Mouse (Mus musculus) CH12.LX (cell line): ENCODE data around the gene Gm42669. TPM values are rescaled to one million over a fixed set of nuclear protein-coding genes. Genes with fewer than 3 reads are reported as not detected.

Experiments used
- DNase-seq: peaks from one replicate; pipeline ENCODE4 v3.0.0-alpha.2; 2013; ENCODE audit errors: extremely low read depth
- H3K27ac ChIP-seq: 2 replicates; pipeline ENCODE4 v1.5.1; 2012; ENCODE audit warnings: low read depth, mild to moderate bottlenecking, control low read depth, moderate library complexity; ENCODE audit not compliant: insufficient read depth
- H3K27me3 ChIP-seq: replicated peaks from 2 replicates; pipeline ENCODE3; 2012; ENCODE audit warnings: inconsistent platforms
- H3K36me3 ChIP-seq, 2 experiments: replicated peaks in 1 of 2; 2 replicates each; pipeline versions ENCODE3 to v1.6.1; 2012; ENCODE audit warnings: inconsistent platforms in 1 of 2, low read length in 1 of 2, mild to moderate bottlenecking in 1 of 2, mixed read lengths in 1 of 2, moderate library complexity in 1 of 2; ENCODE audit not compliant: control insufficient read depth in 1 of 2, insufficient read depth in 1 of 2
- H3K4me1 ChIP-seq, 2 experiments: 2 replicates each; pipeline ENCODE4 v1.6.1; 2012; ENCODE audit warnings: inconsistent platforms in 1 of 2, moderate library complexity in 1 of 2; ENCODE audit not compliant: insufficient read depth in 2 of 2, control insufficient read depth in 1 of 2
- H3K4me2 ChIP-seq: 2 replicates; pipeline ENCODE4 v1.6.1; 2012; ENCODE audit warnings: low read depth, mild to moderate bottlenecking, control low read depth; ENCODE audit not compliant: poor library complexity, insufficient read depth, severe bottlenecking
- H3K4me3 ChIP-seq, 3 experiments: fragments of 150-350 bp in 1 of 3; sonication (generic) in 1 of 3; replicated peaks in 1 of 3; 2 replicates each; pipeline versions ENCODE3 to v1.5.1; 2011 to 2012; ENCODE audit warnings: low read depth in 2 of 3, low read length in 2 of 3, mild to moderate bottlenecking in 2 of 3, moderate library complexity in 2 of 3, control low read depth in 1 of 3, improper control_type of control experiment in 1 of 3, inconsistent platforms in 1 of 3, mixed read lengths in 1 of 3; ENCODE audit not compliant: poor library complexity in 1 of 3
- H3K79me2 ChIP-seq: replicated peaks from 2 replicates; pipeline ENCODE4 v1.6.1; 2012; ENCODE audit warnings: mild to moderate bottlenecking, moderate library complexity; ENCODE audit not compliant: control insufficient read depth, poor library complexity, insufficient read depth, severe bottlenecking; ENCODE audit errors: extremely low read depth
- H3K9ac ChIP-seq: 2 replicates; pipeline ENCODE4 v1.6.1; 2012; ENCODE audit warnings: low read depth, mild to moderate bottlenecking, control low read depth, moderate library complexity; ENCODE audit not compliant: insufficient read depth
- H3K9me3 ChIP-seq: replicated peaks from 2 replicates; pipeline ENCODE3; 2012; ENCODE audit warnings: low read length, inconsistent platforms, mixed read lengths
- BHLHE40 ChIP-seq: IDR thresholded peaks from 2 replicates; pipeline ENCODE4 v1.6.1; 2011; ENCODE audit warnings: mild to moderate bottlenecking, low read depth, low read length, improper control_type of control experiment
- CHD1 ChIP-seq: IDR thresholded peaks from 2 replicates; pipeline ENCODE4 v1.6.1; 2012; ENCODE audit warnings: low read depth, low read length, improper control_type of control experiment, inconsistent platforms
- ELF1 ChIP-seq: IDR thresholded peaks from 2 replicates; pipeline ENCODE4 v1.6.1; 2014; ENCODE audit warnings: low read depth, mild to moderate bottlenecking, inconsistent platforms, low read length, improper control_type of control experiment
- JUN ChIP-seq: IDR thresholded peaks from 2 replicates; pipeline ENCODE4 v1.6.1; 2011; ENCODE audit warnings: low read depth, mild to moderate bottlenecking, low read length, improper control_type of control experiment, moderate library complexity; ENCODE audit not compliant: insufficient read depth
- MAX ChIP-seq: IDR thresholded peaks from 2 replicates; pipeline ENCODE4 v1.6.1; 2011; ENCODE audit warnings: low read length, improper control_type of control experiment
- MXI1 ChIP-seq: IDR thresholded peaks from 2 replicates; pipeline ENCODE4 v1.6.1; 2011; ENCODE audit warnings: mild to moderate bottlenecking, low read depth, low read length, improper control_type of control experiment
- NELFE ChIP-seq: IDR thresholded peaks from 2 replicates; pipeline ENCODE4 v1.6.1; 2011; ENCODE audit warnings: low read depth, low read length, improper control_type of control experiment
- POLR2A ChIP-seq: IDR thresholded peaks from 2 replicates; pipeline ENCODE4 v1.6.1; 2011; ENCODE audit warnings: low read depth, mild to moderate bottlenecking, improper control_type of control experiment, low read length
- POLR2AphosphoS2 ChIP-seq: IDR thresholded peaks from 2 replicates; pipeline ENCODE4 v1.6.1; 2011; ENCODE audit warnings: low read depth, low read length, improper control_type of control experiment
- RAD21 ChIP-seq: IDR thresholded peaks from 2 replicates; pipeline ENCODE4 v1.6.1; 2011; ENCODE audit warnings: low read depth, mild to moderate bottlenecking, low read length, improper control_type of control experiment, moderate library complexity
- TBP ChIP-seq: conservative IDR thresholded peaks from 2 replicates; pipeline ENCODE4 v1.6.1; 2011; ENCODE audit warnings: low read depth, low read length, improper control_type of control experiment
- TCF12 ChIP-seq: IDR thresholded peaks from 2 replicates; pipeline ENCODE4 v1.6.1; 2014; ENCODE audit warnings: low read depth, mild to moderate bottlenecking, inconsistent platforms, low read length, improper control_type of control experiment
- UBTF ChIP-seq: IDR thresholded peaks from 2 replicates; pipeline ENCODE4 v1.6.1; 2012; ENCODE audit warnings: low read depth, mild to moderate bottlenecking, inconsistent platforms, low read length, improper control_type of control experiment, moderate library complexity
- USF1 ChIP-seq: IDR thresholded peaks from 2 replicates; pipeline ENCODE4 v1.6.1; 2014; ENCODE audit warnings: low read depth, mild to moderate bottlenecking, inconsistent platforms, low read length, improper control_type of control experiment
- USF2 ChIP-seq: conservative IDR thresholded peaks from 2 replicates; pipeline ENCODE4 v1.6.1; 2011; ENCODE audit warnings: low read depth, low read length, improper control_type of control experiment
- ZKSCAN1 ChIP-seq: IDR thresholded peaks from 2 replicates; pipeline ENCODE4 v1.6.1; 2012; ENCODE audit warnings: low read depth, inconsistent platforms, low read length, improper control_type of control experiment, borderline replicate concordance
- ZMIZ1 ChIP-seq: IDR thresholded peaks from 2 replicates; pipeline ENCODE4 v1.6.1; 2012; ENCODE audit warnings: low read depth, mild to moderate bottlenecking, inconsistent platforms, low read length, improper control_type of control experiment
- ZNF384 ChIP-seq: IDR thresholded peaks from 2 replicates; pipeline ENCODE4 v1.6.1; 2012; ENCODE audit warnings: low read depth, low read length, improper control_type of control experiment, inconsistent platforms
- dilution Hi-C: fragments of 300-500 bp; cut with MboI; formaldehyde crosslinking; loops from 2 replicates; pipeline ENCODE4 v1.14.3; 2020; ENCODE audit warnings: low sequenced_read_pairs; ENCODE audit not compliant: extremely low pct_unique_long_range_greater_than_20kb, extremely low pct_ligation_motif_present
- in situ Hi-C: fragments of 300-500 bp; cut with MboI; formaldehyde crosslinking; loops from 3 replicates; pipeline ENCODE4 v1.14.3; 2019; ENCODE audit warnings: low sequenced_read_pairs, low pct_ligation_motif_present, low pct_unique_long_range_greater_than_20kb, mixed read lengths
- polyA plus RNA-seq: library from polyadenylated mRNA; unstranded; fragments of >175 nt; gene quantifications from 2 replicates; pipeline ENCODE4 v1.2.1, GENCODE M21; 2012; ENCODE audit warnings: low read depth; ENCODE audit not compliant: insufficient read length
- total RNA-seq, 2 experiments: library from RNA; depleted of rRNA; stranded (reverse); fragments of 300-350 nt in 1 of 2; fragments of >200 nt in 1 of 2; gene quantifications; 2 replicates each; pipeline ENCODE4 v1.2.3; 2012 to 2014

Gene Gm42669
- total and polyA plus RNA-seq, 3 experiments, result 0.17 to 1.0 TPM; not detected in 1

DNA sequence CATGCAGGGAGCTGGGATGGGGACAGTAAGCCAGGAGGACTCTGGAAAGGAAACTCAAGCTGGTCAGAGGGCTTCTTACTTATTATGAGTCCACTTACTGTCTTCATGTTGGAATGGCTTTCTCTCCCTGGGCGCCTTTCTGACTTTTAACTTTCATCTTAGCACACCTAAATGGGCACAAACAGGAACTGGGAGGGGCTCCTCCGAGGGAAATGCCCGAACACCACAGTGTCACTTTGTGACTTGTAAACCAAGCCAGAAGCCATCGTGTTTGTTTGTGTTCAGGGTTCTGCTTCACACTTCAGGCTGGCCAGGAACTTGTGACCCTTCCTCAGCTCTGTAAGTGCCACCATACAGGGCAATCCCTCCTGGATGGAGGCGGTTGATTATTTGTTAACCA is 46.9 kb downstream of the Gm42669 start:
- H3K79me2 ChIP-seq, result no peaks in the 10 kb centered on the region
- peaks cover 0 to 11% of the 10 kb centered on the region in 2 experiments; a peak in 2 of 4 replicates for H3K4me1 ChIP-seq
- no peak overlapping the region for H3K4me2 ChIP-seq
- H3K27ac ChIP-seq, result no peak overlapping the region
- peaks cover 30 to 72% of the 10 kb centered on the region in 2 experiments for H3K36me3 ChIP-seq
- in situ Hi-C loops (no loop called here), dilution Hi-C loops (no loop called here)
- no peak for DNase-seq
- no peaks in the 10 kb centered on the region for H3K27me3 ChIP-seq
- no peaks in the 10 kb centered on the region for H3K9me3 ChIP-seq
- TF ChIP-seq BHLHE40 (no peak), ZKSCAN1 (no peak), USF2 (no peak), JUN (no peak), MAX (no peak), RAD21 (no peak), TCF12 (no peak), NELFE (no peak), POLR2A (no peak)
- no peak overlapping the region for H3K4me3 ChIP-seq
- H3K9ac ChIP-seq, result no peak overlapping the region

DNA sequence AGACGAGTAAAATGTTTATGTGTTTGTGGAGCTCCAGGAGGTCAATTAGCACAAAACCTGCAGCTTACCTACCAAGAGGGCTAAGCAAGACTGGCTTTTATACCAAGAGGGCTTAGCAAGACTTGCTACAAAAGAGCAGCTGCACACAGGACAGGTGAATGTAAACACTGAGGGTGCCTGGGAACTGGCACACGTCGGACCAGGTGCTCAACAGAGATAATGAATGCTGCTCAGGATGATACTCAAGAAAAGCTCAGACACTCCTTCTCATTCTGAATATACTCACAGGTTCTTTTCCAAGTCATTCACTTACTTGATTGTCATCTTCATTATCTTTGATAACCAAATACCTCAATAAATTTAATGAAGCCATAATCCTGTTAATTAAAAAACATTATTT is 49.5 kb downstream of the Gm42669 start:
- peaks cover 0 to 11% of the 10 kb centered on the region in 2 experiments; a peak in 2 of 4 replicates for H3K4me1 ChIP-seq
- H3K4me3 ChIP-seq, result no peak overlapping the region
- H3K27ac ChIP-seq, result no peak overlapping the region
- TF ChIP-seq USF1 (no peak), UBTF (no peak), USF2 (no peak), ZMIZ1 (no peak), RAD21 (no peak), TBP (no peak), MXI1 (no peak), CHD1 (no peak), POLR2AphosphoS2 (no peak), ZNF384 (no peak), POLR2A (no peak), ELF1 (no peak)
- TF ChIP-seq, all 38 proteins: peak for 0
- in situ Hi-C loops (no loop called here), dilution Hi-C loops (no loop called here)
- H3K79me2 ChIP-seq, result no peaks in the 10 kb centered on the region
- H3K27me3 ChIP-seq, result no peaks in the 10 kb centered on the region
- no peak overlapping the region for H3K4me2 ChIP-seq
- DNase-seq, result no peak
- H3K9me3 ChIP-seq, result no peaks in the 10 kb centered on the region
- H3K9ac ChIP-seq, result no peak overlapping the region
- H3K36me3 ChIP-seq, result peaks cover 34 to 78% of the 10 kb centered on the region in 2 experiments
